Mouse (Mus musculus) stomach, postnatal 0 days (tissue): ENCODE results near the gene Serpina5.

Experiments used
- CTCF ChIP-seq: IDR thresholded peaks from 2 replicates; pipeline ENCODE4 v1.5.1; 2016; ENCODE audit warnings: antibody characterized with exemption, low read depth, mild to moderate bottlenecking, moderate library complexity
- EP300 ChIP-seq: optimal IDR thresholded peaks from 2 replicates; pipeline ENCODE3; 2016; ENCODE audit warnings: antibody characterized with exemption

DNA sequence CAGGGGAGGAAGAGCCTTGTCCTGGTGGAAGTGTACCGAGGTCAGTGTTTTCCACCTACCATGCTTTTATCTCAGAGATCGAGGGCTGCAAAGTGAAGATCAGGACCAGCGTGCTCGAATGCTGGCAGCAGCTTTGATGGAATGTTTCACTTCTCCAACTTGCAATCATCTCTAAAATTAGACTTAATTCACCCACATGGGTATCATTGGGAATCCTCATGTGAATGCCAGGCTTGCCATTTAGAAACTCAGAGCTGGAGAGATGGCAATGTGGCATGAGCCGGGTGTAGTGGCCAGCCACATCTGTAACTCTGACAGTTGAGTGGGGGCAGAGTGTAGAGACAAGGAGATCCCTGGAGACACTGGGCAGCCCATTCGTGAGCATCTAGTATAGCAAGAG lies 40.8 kb upstream of the Serpina5 start:
- no peak for TF ChIP-seq EP300
- TF ChIP-seq CTCF, result no peak
